35 mouse cellular contexts compared by ENCODE assay signal in genomic region chr2:81272536-81272935, GRCm38 (mm10).
"Had no signal": no experiment of that assay in that cellular context is flagged by ENCODE, and none has a peak within 500 bp of the region (broad histone marks: within the 10 kb centered on the region; RNA-seq: fewer than 3 reads in every experiment).

No protein-coding gene starts in this region.

- H3K4me1 ChIP-seq: heart, embryonic 10.5 days; heart, embryonic 12.5 days; heart, embryonic 13.5 days; heart, embryonic 15.5 days; hindbrain, embryonic 10.5 days; hindbrain, embryonic 12.5 days; hindbrain, embryonic 13.5 days; hindbrain, embryonic 15.5 days; intestine, embryonic 15.5 days; kidney, embryonic 15.5 days had no signal

- H3K27ac ChIP-seq: heart, embryonic 10.5 days; heart, embryonic 13.5 days; heart, embryonic 15.5 days; hindbrain, embryonic 10.5 days; hindbrain, embryonic 12.5 days; hindbrain, embryonic 13.5 days; hindbrain, embryonic 14.5 days; hindbrain, embryonic 15.5 days; hindbrain, postnatal 0 days; intestine, embryonic 15.5 days; kidney, embryonic 15.5 days; kidney, postnatal 0 days; layer of hippocampus, adult 2 months had no signal

- H3K36me3 ChIP-seq: heart, embryonic 10.5 days; heart, embryonic 12.5 days; heart, embryonic 13.5 days; heart, embryonic 15.5 days; hindbrain, embryonic 10.5 days; hindbrain, embryonic 12.5 days; hindbrain, embryonic 13.5 days; hindbrain, embryonic 15.5 days; intestine, embryonic 15.5 days; kidney, embryonic 15.5 days had no signal

- DNase-seq: heart, postnatal 10 days; heart, postnatal 14 days; heart, postnatal 36 days; heart, postnatal 4 days; kidney, adult 11 months; kidney, adult 18-20 months; kidney, adult 2 months; kidney, adult 8-10 months; kidney, adult 9 months; kidney, postnatal 10 days; kidney, postnatal 14 days; kidney, postnatal 25 days; kidney, postnatal 36 days; kidney, postnatal 4 days; layer of hippocampus, adult 9-11 months; layer of hippocampus, postnatal 36 days had no signal

- ATAC-seq: hindbrain, embryonic 16.5 days; hindbrain, postnatal 0 days; inflammation-experienced regulatory T-cells, adult 6 months; intestine, embryonic 15.5 days; intestine, embryonic 16.5 days; intestine, postnatal 0 days had no signal

- H3K9me3 ChIP-seq: heart, embryonic 10.5 days; heart, embryonic 12.5 days; heart, embryonic 13.5 days; heart, embryonic 15.5 days; hindbrain, embryonic 10.5 days; hindbrain, embryonic 12.5 days; hindbrain, embryonic 13.5 days; hindbrain, embryonic 15.5 days; intestine, embryonic 15.5 days; kidney, embryonic 15.5 days had no signal

- H3K4me2 ChIP-seq: heart, embryonic 11.5 days; heart, embryonic 12.5 days; heart, embryonic 13.5 days; heart, embryonic 15.5 days; hindbrain, embryonic 12.5 days; hindbrain, embryonic 13.5 days; hindbrain, embryonic 14.5 days; hindbrain, embryonic 15.5 days; intestine, embryonic 15.5 days; kidney, embryonic 15.5 days had no signal

- H3K4me3 ChIP-seq: heart, embryonic 10.5 days; heart, embryonic 12.5 days; heart, embryonic 13.5 days; heart, embryonic 15.5 days; hindbrain, embryonic 10.5 days; hindbrain, embryonic 12.5 days; hindbrain, embryonic 13.5 days; hindbrain, embryonic 15.5 days; intestine, embryonic 15.5 days; kidney, embryonic 15.5 days; layer of hippocampus, adult 2 months had no signal

- H3K9ac ChIP-seq: heart, embryonic 12.5 days; heart, embryonic 13.5 days; heart, embryonic 15.5 days; hindbrain, embryonic 12.5 days; hindbrain, embryonic 13.5 days; hindbrain, embryonic 14.5 days; hindbrain, embryonic 15.5 days; intestine, embryonic 15.5 days; kidney, embryonic 15.5 days had no signal

- H3K27me3 ChIP-seq: heart, embryonic 12.5 days; heart, embryonic 13.5 days; heart, embryonic 15.5 days; hindbrain, embryonic 12.5 days; hindbrain, embryonic 13.5 days; hindbrain, embryonic 15.5 days; intestine, embryonic 15.5 days; kidney, embryonic 15.5 days had no signal
